Mouse (Mus musculus) MEL (cell line): ENCODE measurements around the gene Rnasek.

Experiments
- CHD2 ChIP-seq: IDR thresholded peaks from 2 replicates; pipeline ENCODE4 v1.6.1; 2011; ENCODE audit warnings: low read length, improper control_type of control experiment
- CTCF ChIP-seq, 3 experiments: IDR thresholded peaks in 2 of 3; conservative IDR thresholded peaks in 1 of 3; 2 replicates each; pipeline ENCODE4 v1.5.1; 2011 to 2012; ENCODE audit warnings: low read length in 3 of 3, low read depth in 2 of 3, mild to moderate bottlenecking in 2 of 3, improper control_type of control experiment in 1 of 3, inconsistent platforms in 1 of 3, mixed read lengths in 1 of 3, moderate library complexity in 1 of 3; ENCODE audit not compliant: control insufficient read depth in 1 of 3, insufficient read depth in 1 of 3, poor library complexity in 1 of 3, severe bottlenecking in 1 of 3
- ETS1 ChIP-seq: IDR thresholded peaks from 2 replicates; pipeline ENCODE4 v1.6.1; 2012; ENCODE audit warnings: low read depth, mild to moderate bottlenecking, inconsistent platforms, low read length, improper control_type of control experiment, moderate library complexity
- MAX ChIP-seq: IDR thresholded peaks from 2 replicates; pipeline ENCODE4 v1.6.1; 2011; ENCODE audit warnings: low read length, improper control_type of control experiment
- MXI1 ChIP-seq: IDR thresholded peaks from 2 replicates; pipeline ENCODE4 v1.6.1; 2011; ENCODE audit warnings: mild to moderate bottlenecking, low read depth, low read length, improper control_type of control experiment
- POLR2AphosphoS2 ChIP-seq: IDR thresholded peaks from 2 replicates; pipeline ENCODE4 v1.6.1; 2011; ENCODE audit warnings: low read length, improper control_type of control experiment
- POLR2AphosphoS5 ChIP-seq: IDR thresholded peaks from 2 replicates; pipeline ENCODE4 v1.6.1; 2012; ENCODE audit warnings: low read depth, borderline replicate concordance, mild to moderate bottlenecking, inconsistent platforms, low read length, moderate library complexity, mixed read lengths
- TCF12 ChIP-seq: IDR thresholded peaks from 2 replicates; pipeline ENCODE4 v1.6.1; 2014; ENCODE audit warnings: low read depth, mild to moderate bottlenecking, inconsistent platforms, low read length, improper control_type of control experiment, moderate library complexity
- ZNF384 ChIP-seq: IDR thresholded peaks from 2 replicates; pipeline ENCODE4 v1.6.1; 2012; ENCODE audit warnings: low read depth, mild to moderate bottlenecking, inconsistent platforms, low read length, improper control_type of control experiment

- TF ChIP-seq CHD2 (no peak), ZNF384 (no peak), ETS1 (no peak), CTCF (IDR thresholded peaks at IDR 0.05 in 2 of 3, conservative IDR thresholded peaks at IDR 0.05 in 1 of 3; ENCODE audit: control insufficient read depth in 1 of 3, insufficient read depth in 1 of 3, low read depth in 2 of 3, low read length in 3 of 3, poor library complexity in 1 of 3, severe bottlenecking in 1 of 3) (no peak), POLR2AphosphoS2 (no peak), POLR2AphosphoS5 (no peak), TCF12 (no peak), MAX (no peak), MXI1 (no peak)
Observed at GRCm38 (mm10) chr11:70214191-70214855, 25.3 kb downstream of the Rnasek start.
